Mouse (Mus musculus) forebrain, embryonic 12.5 days (tissue): Measurements from ENCODE around the gene Tead3. TPM values are rescaled to one million over a fixed set of nuclear protein-coding genes. Genes with fewer than 3 reads are reported as not detected.
A peak's percentile ranks its signal among the peaks of the same experiment; 100 is the strongest.

Source experiments
- ATAC-seq: fragments of 200-750 bp; cut with Nextera tagmentation; 2 replicates; pipeline ENCODE4 v1.8.0; 2017; ENCODE audit warnings: moderate TSS enrichment; ENCODE audit not compliant: low FRiP score
- H3K27ac ChIP-seq: fragments of 300-500 bp; sonication (generic); 2 replicates; pipeline ENCODE4 v1.5.1; 2016; ENCODE audit warnings: mild to moderate bottlenecking
- H3K27me3 ChIP-seq: fragments of 300-500 bp; sonication (generic); 2 replicates; pipeline ENCODE4 v1.6.1; 2016; ENCODE audit warnings: mild to moderate bottlenecking
- H3K36me3 ChIP-seq: fragments of 300-500 bp; sonication (generic); replicated peaks from 2 replicates; pipeline ENCODE4 v1.6.1; 2016; ENCODE audit warnings: mild to moderate bottlenecking
- H3K4me1 ChIP-seq: fragments of 300-500 bp; sonication (generic); 2 replicates; pipeline ENCODE4 v1.6.1; 2016
- H3K4me2 ChIP-seq: fragments of 300-500 bp; sonication (generic); 2 replicates; pipeline ENCODE4 v1.6.1; 2016; ENCODE audit warnings: mild to moderate bottlenecking, moderate library complexity
- H3K4me3 ChIP-seq: fragments of 300-500 bp; sonication (generic); replicated peaks from 2 replicates; pipeline ENCODE4 v1.5.1; 2016; ENCODE audit warnings: mild to moderate bottlenecking
- H3K9ac ChIP-seq: fragments of 300-500 bp; sonication (generic); 2 replicates; pipeline ENCODE4 v1.6.1; 2016; ENCODE audit warnings: mild to moderate bottlenecking
- H3K9me3 ChIP-seq: fragments of 300-500 bp; sonication (generic); 2 replicates; pipeline ENCODE4 v1.6.1; 2016
- WGBS: fragments of 180-500 bp; shearing (Covaris S2); methylation state at CpG from one replicate; pipeline ENCODE4 v1.1.7; 2016; 5-methylcytosine and 5-hydroxymethylcytosine counted together
- polyA plus RNA-seq: library from polyadenylated mRNA; unstranded; fragments of >200 nt; fragmentation: Nextera tagmentation; extraction: Ambion mirVana; gene quantifications from 2 replicates; pipeline ENCODE4 v1.2.1, GENCODE M21; 2016

Gene Tead3
- polyA plus RNA-seq, 1 experiment from 2014 or later = 5.1 TPM

DNA sequence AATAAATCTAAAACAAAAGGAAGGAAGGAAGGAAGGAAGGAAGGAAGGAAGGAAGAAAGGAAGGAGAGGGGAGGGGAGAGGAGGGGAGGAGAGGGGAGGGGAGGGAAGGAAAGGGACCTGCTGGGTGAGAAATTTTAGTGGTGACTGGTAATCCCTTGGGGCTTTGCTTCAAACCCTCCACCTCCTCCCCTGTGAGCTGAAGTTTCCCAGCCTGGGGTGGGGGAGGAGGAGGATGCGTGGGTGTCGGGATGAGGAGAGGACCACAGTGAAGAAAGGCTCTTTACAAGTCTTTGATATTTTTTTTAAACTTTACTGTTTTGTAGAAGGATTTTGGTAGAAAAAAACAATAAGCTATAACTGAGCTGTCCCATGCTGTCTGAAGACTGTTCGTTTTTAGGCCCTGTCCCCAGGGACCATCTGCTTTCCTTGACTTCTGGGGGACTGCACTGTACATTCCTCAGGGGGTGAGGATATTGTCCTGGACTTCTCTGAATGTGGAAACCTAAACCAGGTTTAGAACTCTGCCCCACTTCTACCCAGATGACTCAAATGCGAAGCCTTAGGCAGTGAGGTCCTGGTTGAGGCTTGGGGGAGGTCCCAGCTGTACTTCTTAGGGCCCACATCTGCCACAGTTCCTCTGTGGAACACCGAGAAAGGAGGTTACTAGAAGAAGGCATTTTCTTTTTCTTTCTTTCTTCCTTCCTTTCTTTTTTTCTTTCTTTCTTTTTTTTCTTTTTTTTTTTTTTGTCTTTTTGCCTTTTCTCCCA is 39.1 kb downstream of the Tead3 start:
- Histone ChIP-seq H3K9ac (no peak overlapping the region), H3K27ac (no peak overlapping the region), H3K36me3 (peaks cover 7% of the 10 kb centered on the region), H3K4me1 (peaks cover 25% of the 10 kb centered on the region), H3K9me3 (no peaks in the 10 kb centered on the region), H3K4me2 (no peak overlapping the region), H3K4me3 (no peak overlapping the region), H3K27me3 (peaks cover 5% of the 10 kb centered on the region; the same call in 1 of the 2 replicates)
- no peak for ATAC-seq
- WGBS = 72% methylated on average over 5 of the region's 5 CpGs

DNA sequence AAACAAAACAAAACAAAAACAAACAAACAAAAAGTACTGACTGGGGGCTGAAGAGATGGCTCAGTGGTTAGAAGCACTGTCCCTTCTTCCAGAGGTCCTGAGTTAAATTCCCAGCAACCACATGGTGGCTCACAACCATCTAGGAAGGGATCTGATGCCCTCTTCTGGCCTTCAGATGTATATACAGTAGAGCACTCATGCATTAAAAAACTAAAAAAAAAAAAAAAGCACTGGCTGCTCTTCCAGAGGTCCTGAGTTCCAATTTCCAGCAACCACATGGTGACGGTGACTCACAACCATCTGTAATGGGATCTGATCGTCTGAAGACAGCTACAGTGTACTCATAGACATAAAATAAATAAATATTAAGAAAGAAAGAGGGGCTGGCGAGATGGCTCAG is 39.8 kb downstream of the Tead3 start:
- H3K27me3 ChIP-seq = peaks cover 5% of the 10 kb centered on the region; the same call in 1 of the 2 replicates
- no peak overlapping the region for H3K4me3 ChIP-seq
- ATAC-seq = no peak
- H3K4me1 ChIP-seq = peaks cover 25% of the 10 kb centered on the region
- WGBS = 79% methylated on average over 3 of the region's 3 CpGs
- H3K27ac ChIP-seq = no peak overlapping the region
- H3K4me2 ChIP-seq = no peak overlapping the region
- H3K9me3 ChIP-seq = no peaks in the 10 kb centered on the region
- no peaks in the 10 kb centered on the region for H3K36me3 ChIP-seq
- H3K9ac ChIP-seq = no peak overlapping the region

DNA sequence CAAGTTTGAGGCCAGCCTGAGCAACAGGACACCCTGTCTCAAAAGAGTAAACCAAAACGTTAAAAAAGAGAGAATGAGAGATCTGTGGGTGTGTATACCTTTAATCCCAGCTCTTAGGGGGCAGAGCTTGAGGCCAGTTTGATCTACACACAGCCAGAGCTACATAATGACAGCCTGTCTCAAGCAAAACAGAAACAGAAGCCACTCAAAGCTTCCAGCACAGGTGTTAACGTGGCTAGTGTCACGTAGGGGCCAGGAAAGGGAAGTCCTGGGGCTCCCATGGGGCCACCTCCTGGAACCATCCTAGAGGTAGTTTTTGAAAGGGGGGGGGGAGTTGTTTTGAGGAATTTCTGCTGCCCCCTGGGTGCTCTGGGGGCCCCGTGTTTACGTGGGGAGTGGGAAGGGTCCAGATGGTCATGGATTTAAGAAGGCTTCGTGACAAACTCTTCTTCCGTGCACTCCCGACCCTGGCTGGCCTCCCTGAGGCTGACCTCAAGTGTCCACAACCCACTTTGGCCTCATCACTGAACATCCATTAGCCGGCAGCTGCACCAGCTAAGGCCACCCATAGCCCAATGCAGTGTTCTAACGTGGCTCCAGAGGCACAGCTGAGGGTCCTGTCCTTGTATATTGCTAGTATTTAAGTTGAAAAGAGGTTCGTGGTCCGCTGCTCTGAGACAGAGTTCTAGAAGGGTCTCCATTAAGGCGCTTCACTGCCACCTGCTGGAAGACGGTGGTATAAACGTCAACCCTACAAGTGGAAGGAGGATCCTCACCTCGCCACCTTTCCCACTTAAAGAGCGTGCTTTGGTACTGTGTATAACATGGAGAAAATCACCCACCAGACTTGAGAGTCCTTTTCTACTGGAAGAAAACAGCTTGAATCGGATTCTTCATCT is 42.1 kb downstream of the Tead3 start:
- 22% methylated on average over 18 of the region's 18 CpGs for WGBS
- H3K4me1 ChIP-seq = peaks cover 9% of the 10 kb centered on the region

DNA sequence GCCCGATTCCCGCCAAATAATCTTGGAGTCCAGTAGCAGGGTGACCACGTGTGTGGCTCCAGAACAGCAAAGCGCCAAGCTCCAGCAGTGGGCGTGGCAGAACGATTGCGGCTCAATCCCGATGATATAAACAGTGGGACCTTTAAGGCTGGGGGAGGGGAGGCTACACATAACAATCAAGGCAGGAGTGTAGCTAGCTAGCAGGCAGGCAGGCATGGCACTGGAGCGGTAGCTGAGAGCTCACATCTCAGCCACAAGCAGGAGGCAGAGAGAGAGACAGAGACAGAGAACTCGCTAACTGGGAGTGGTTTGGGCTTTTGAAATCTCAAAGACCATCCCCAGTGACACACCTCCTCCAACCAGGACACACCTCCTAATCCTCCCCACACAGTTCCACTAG is 45.4 kb downstream of the Tead3 start:
- no peaks in the 10 kb centered on the region for H3K36me3 ChIP-seq
- peaks cover 7% of the 10 kb centered on the region for H3K4me1 ChIP-seq
- no peaks in the 10 kb centered on the region for H3K9me3 ChIP-seq
- no peak for ATAC-seq
- H3K4me3 ChIP-seq = no peak overlapping the region
- H3K9ac ChIP-seq = no peak overlapping the region
- H3K4me2 ChIP-seq = no peak overlapping the region
- 61% methylated on average over 10 of the region's 10 CpGs for WGBS
- no peak overlapping the region for H3K27ac ChIP-seq
- peaks cover 5% of the 10 kb centered on the region; the same call in 1 of the 2 replicates for H3K27me3 ChIP-seq

More for the DNA sequence above, 42.1 kb downstream of the Tead3 start:
- Histone ChIP-seq H3K4me3 (no peak overlapping the region), H3K9ac (no peak overlapping the region), H3K9me3 (no peaks in the 10 kb centered on the region), H3K27ac (no peak overlapping the region), H3K4me2 (no peak overlapping the region), H3K36me3 (no peaks in the 10 kb centered on the region), H3K27me3 (peaks cover 5% of the 10 kb centered on the region; the same call in 1 of the 2 replicates)
- ATAC-seq = no peak

DNA sequence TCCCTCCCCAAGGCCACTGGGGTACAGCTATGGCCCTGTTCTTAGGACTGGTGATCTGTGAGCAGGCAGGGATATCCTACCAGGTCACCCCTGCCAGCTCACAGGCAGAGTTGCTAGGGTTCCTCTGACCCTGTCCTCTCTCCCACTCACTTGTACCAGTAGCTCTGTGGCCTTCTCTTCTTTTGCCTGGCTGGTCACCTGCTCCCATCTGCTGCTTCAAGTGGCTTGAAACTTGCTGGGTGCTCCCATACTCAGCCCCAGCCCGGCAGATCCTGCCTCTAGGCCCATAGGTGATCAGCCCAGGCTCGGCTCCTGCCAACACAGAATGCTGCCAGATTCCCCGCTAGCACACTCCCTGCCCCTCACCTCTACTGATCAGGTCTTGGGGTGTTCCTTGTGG is 49.8 kb downstream of the Tead3 start:
- no peaks in the 10 kb centered on the region for H3K27me3 ChIP-seq
- WGBS = 74% methylated on average over 3 of the region's 3 CpGs
- no peaks in the 10 kb centered on the region for H3K9me3 ChIP-seq
- no peak overlapping the region for H3K4me2 ChIP-seq
- peaks cover 4% of the 10 kb centered on the region; the same call in 1 of the 2 replicates for H3K36me3 ChIP-seq
- H3K4me1 ChIP-seq = peaks cover 6% of the 10 kb centered on the region; the same call in 1 of the 2 replicates
- no peak overlapping the region for H3K27ac ChIP-seq
- no peak for ATAC-seq
- H3K9ac ChIP-seq = no peak overlapping the region
- no peak overlapping the region for H3K4me3 ChIP-seq

DNA sequence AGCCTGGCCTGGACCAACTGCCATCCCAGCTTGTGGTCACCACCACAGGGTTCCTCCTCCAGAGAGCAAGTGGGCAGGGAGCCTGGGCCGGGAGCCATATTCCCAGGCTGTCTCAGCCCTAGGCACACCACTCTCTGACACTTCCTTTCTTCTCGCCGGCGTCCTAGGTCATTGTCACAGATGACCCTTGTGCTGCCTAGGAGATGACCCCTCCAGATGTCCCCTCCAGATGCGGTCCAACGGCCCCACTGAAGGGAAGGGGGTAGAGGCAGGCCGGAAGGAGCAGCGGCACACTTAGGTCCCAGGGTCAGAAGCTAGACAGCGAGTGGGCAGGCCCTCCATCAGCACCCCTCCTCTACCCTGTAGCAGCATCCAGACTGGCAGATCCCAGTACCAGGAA is 50.3 kb downstream of the Tead3 start:
- H3K4me2 ChIP-seq = no peak overlapping the region
- H3K9me3 ChIP-seq = no peaks in the 10 kb centered on the region
- WGBS = 76% methylated on average over 9 of the region's 9 CpGs
- ATAC-seq = no peak
- peaks cover 8% of the 10 kb centered on the region; the same call in 1 of the 2 replicates for H3K4me1 ChIP-seq
- H3K4me3 ChIP-seq = no peak overlapping the region
- peaks cover 4% of the 10 kb centered on the region; the same call in 1 of the 2 replicates for H3K36me3 ChIP-seq
- no peak overlapping the region for H3K9ac ChIP-seq
- H3K27ac ChIP-seq = peak overlapping the region; percentile 61; the same call in 1 of the 2 replicates
- H3K27me3 ChIP-seq = no peaks in the 10 kb centered on the region

DNA sequence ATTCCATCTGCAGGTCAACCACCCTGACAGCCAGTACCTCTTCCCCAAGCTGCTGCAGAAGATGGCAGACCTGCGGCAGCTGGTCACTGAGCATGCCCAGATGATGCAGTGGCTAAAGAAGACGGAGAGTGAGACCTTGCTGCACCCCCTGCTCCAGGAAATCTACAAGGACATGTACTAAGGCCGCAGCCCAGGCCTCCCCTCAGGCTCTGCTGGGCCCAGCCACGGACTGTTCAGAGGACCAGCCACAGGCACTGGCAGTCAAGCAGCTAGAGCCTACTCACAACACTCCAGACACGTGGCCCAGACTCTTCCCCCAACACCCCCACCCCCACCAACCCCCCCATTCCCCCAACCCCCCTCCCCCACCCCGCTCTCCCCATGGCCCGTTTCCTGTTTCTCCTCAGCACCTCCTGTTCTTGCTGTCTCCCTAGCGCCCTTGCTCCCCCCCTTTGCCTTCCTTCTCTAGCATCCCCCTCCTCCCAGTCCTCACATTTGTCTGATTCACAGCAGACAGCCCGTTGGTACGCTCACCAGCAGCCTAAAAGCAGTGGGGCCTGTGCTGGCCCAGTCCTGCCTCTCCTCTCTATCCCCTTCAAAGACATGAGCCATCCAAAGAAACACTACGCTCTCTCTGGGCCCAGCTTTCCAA is 50.8 kb downstream of the Tead3 start:
- H3K4me3 ChIP-seq = no peak overlapping the region
- peak overlapping the region; percentile 61; the same call in 1 of the 2 replicates for H3K27ac ChIP-seq
- H3K36me3 ChIP-seq = peaks cover 4% of the 10 kb centered on the region; the same call in 1 of the 2 replicates
- WGBS = 63% methylated on average over 11 of the region's 11 CpGs
- no peaks in the 10 kb centered on the region for H3K9me3 ChIP-seq
- H3K4me2 ChIP-seq = no peak overlapping the region
- peaks cover 13% of the 10 kb centered on the region for H3K4me1 ChIP-seq
- no peak for ATAC-seq
- no peak overlapping the region for H3K9ac ChIP-seq
- H3K27me3 ChIP-seq = no peaks in the 10 kb centered on the region

DNA sequence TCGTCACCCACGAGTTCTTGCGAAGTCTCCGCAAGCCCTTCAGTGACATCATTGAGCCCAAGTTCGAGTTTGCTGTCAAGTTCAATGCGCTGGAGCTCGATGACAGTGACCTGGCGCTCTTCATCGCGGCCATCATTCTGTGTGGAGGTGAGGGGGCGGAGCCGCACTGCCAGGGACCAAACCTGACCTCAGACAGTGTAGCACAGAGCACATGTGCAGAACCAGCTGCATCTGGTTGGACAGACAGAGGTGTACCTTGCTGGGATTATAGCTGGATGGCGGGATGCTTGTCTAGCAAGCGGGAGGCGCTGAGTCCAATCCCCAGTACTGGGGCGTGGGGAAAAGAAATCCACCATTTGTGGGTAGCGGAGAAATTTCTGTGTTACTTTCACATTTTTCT is 51.7 kb downstream of the Tead3 start:
- ATAC-seq = no peak
- no peaks in the 10 kb centered on the region for H3K9me3 ChIP-seq
- peaks cover 15% of the 10 kb centered on the region for H3K4me1 ChIP-seq
- no peak overlapping the region for H3K4me3 ChIP-seq
- H3K27ac ChIP-seq = no peak overlapping the region
- H3K9ac ChIP-seq = no peak overlapping the region
- peaks cover 4% of the 10 kb centered on the region; the same call in 1 of the 2 replicates for H3K36me3 ChIP-seq
- no peak overlapping the region for H3K4me2 ChIP-seq
- 95% methylated on average over 17 of the region's 17 CpGs for WGBS
- H3K27me3 ChIP-seq = no peaks in the 10 kb centered on the region

DNA sequence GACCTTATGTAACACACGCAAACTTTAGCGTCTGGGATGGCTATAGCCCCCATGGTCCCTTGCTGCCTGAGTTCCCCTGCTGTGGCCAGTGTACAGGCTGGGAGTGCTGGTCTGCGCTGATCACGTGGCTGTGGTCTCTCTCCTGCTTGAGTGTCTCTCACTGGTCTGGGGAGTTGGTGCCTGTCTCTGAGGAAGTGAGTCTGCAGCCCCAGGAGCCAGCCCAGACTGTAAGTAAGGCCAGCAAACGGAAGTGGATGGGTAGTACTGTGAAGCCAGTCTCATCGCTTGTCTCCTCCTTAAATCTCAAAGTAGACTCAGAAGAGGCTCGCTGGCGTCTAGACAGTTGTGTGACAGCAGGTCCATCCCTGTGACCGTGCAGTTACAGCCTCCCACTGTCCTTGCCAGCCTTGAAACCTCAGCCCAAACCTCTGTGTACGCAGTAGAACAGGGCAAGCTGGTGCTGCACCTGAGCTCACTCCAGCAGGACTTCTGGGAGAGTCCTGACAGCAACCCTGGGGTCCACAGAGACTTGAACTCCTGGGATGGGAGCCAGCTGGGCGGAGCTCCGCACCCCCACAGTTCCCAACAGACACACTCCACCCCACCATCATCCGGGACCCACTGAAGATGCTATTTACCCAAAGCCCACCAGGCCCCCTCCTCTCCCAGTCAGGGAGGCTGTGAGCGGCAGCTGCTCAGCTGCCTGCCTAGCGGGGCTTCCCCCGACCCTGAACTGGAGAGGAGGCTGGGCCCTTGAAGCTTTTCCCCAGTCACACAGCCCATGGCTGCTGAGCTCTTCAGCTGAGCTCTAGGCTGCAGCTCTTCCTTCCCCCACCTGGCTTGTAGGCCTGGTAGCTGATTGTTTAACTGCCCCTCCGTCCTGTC is 55.9 kb downstream of the Tead3 start:
- Histone ChIP-seq H3K36me3 (peaks cover 4% of the 10 kb centered on the region; the same call in 1 of the 2 replicates), H3K27ac (peak overlapping the region; percentile 44; the same call in 1 of the 2 replicates), H3K27me3 (no peaks in the 10 kb centered on the region), H3K4me2 (no peak overlapping the region), H3K4me3 (no peak overlapping the region), H3K4me1 (peaks cover 11% of the 10 kb centered on the region), H3K9ac (no peak overlapping the region), H3K9me3 (no peaks in the 10 kb centered on the region)
- 77% methylated on average over 17 of the region's 17 CpGs for WGBS
- 0 out of 2 replicates have a peak, but pooled peaks have one; percentile 39 for ATAC-seq

DNA sequence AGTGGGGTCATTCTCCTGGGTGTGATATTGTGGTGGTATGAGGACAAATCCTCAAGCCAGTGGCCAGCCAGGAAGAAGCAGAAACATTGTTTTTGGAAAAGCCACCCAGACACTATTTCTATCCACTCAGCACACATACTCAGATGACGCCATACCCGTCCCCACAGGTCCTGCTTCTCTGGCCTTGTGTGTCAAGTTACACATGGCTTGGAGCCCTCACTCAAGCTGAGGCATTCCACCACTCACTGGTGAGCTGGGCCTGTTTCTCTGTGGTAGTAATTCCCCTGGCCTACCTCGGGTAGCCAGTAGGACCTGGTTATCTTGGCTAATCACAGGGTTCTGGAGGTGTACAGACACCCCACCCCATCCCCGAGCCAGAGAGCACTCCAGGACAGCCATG is 56.9 kb downstream of the Tead3 start:
- H3K36me3 ChIP-seq = peaks cover 1% of the 10 kb centered on the region; the same call in 1 of the 2 replicates
- H3K9me3 ChIP-seq = no peaks in the 10 kb centered on the region
- no peak overlapping the region for H3K27ac ChIP-seq
- H3K4me1 ChIP-seq = peaks cover 9% of the 10 kb centered on the region; the same call in 1 of the 2 replicates
- 75% methylated on average over 4 of the region's 4 CpGs for WGBS
- ATAC-seq = no peak
- no peak overlapping the region for H3K9ac ChIP-seq
- H3K4me3 ChIP-seq = no peak overlapping the region
- no peaks in the 10 kb centered on the region for H3K27me3 ChIP-seq
- H3K4me2 ChIP-seq = no peak overlapping the region

DNA sequence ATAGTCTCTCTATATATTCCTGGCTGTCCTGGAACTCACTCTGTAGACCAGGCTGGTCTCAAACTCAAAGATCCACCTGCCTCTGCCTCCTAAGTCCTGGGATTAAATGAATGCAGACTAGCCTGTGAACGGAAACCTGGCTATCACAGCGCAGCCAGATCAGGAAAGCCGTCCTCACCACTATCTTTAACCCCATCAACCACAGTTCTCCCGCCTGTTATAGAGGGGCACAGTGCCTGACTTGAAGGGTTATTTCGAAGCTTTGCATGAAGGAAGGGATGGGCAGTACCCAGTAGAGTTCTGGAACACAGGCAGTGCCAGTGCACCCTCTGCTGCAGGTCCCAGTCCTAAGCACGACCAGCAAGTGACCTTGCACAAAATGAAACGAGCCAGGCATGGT is 59.3 kb downstream of the Tead3 start:
- WGBS = 81% methylated on average over 7 of the region's 7 CpGs
- no peaks in the 10 kb centered on the region for H3K36me3 ChIP-seq

More for the DNA sequence above, 59.3 kb downstream of the Tead3 start:
- H3K27me3 ChIP-seq = no peaks in the 10 kb centered on the region
- no peak overlapping the region for H3K27ac ChIP-seq
- no peak for ATAC-seq
- no peak overlapping the region for H3K9ac ChIP-seq
- H3K4me2 ChIP-seq = no peak overlapping the region
- H3K9me3 ChIP-seq = no peaks in the 10 kb centered on the region
- peaks cover 14% of the 10 kb centered on the region; the same call in 1 of the 2 replicates for H3K4me1 ChIP-seq
- H3K4me3 ChIP-seq = no peak overlapping the region
